Mouse (Mus musculus) right cerebral cortex, postnatal 25 days (tissue): Measurements from ENCODE around the gene Sec14l1.

ENCODE experiments used
- DNase-seq: peaks from one replicate; pipeline ENCODE4 v3.0.0; 2022

Sec14l1 gene

DNA sequence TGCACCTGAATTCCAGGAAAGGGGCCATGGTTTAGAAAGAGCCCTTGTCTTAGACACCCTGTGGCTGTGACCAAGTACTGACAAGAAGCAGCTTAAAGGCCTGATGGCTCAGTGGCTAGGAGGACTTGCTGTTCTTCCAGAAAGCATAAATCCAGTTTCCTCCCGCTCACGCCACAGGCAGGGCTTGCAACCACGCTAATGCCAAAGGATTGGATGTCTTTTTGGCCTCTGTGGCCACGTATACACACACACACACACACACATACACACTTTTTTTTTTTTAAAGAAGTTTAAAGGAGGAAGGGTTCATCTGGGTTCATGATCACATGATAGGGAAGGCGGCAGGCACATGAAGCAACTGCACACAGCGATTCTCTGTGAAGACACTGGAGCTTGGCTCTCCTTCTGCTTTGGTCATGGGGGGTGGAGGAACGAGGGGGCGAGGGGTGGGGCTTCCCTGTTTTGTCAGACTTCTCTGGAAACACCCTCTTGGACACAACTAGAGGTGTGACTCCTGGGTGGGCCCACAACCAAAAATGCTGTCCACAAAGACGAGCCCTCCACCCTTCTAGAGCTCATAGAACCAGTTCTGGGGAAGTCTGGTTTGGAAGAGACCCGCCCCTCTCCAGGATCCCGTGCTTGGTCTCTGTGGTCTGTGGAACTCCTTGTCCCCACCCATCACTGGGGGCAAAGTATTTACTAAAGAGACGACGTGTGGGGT lies 26.5 kb upstream of the Sec14l1 start:
- no peak for DNase-seq

DNA sequence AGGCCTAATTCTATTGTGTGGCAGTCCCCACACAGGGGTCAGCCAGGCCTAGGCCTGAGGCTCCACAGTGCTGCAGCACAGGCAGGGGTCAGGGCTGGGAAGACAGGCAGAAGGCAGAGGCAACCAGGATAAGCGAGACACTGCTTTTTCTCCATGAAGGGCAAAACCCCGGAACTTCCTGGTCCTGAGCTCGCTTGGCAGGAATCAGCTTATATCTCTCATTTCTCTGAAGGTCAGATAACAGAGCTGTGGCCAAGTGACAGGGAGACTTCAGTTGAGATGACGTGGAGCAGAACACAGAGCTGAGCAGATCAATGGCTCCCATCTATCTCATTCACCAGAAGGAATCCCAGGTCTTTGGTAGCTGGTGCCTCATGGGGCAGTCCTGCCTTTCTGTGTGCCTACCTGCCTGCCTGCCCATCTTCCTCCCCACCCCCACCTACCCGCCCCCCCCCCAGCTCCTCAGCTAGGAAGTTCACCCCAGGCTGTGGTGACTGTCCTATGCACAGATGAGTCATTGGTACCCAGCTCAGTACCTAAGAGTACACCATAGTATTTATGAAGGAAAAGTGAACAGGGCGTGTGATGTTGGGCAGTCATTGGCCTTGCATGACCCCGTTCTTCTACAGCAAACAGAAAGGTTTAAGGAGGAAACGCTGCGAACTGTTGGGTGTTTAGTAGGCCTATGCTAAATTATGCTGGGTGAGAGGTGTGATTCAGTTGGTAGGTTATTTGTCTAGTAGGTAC lies 25.1 kb upstream of the Sec14l1 start:
- no peak for DNase-seq

DNA sequence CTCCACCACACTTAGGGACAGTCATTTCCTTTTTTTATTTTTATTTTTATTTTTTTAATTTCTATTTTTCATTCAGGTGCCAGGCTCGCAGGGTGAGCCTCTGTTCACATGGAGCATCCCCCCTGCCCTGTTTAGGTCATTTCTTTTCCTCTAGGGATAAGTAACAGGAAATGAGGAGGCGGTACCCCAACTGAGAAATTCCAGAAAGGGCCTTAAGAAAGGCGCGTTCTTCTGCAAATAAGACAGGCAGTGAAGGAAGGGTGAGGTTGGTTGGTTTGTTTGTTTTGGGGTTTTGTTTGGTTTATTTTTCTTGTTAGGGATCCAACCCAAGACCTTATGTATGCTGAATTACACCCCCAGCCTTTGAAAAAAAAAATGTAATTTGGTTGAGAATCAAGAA lies 23.6 kb upstream of the Sec14l1 start:
- DNase-seq, result no peak

DNA sequence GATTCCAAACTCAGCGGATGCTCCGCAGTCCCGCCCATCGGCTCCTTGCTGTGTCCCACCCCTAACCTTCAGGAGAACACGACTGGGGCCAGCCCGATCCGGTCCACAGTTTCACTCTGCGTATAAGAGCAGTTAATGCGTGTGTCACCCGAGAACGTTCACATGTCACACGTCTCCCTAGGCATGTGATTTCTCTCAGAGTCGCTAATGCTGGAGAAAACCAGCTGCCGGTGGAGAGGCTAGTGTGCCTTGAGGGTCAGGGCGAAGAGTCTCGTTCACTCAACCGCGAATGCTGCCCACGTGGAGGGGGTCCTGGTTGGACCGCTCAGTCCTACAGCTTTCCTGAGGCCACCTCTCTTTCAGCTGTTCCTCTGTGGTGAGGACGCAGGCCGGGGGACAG lies 23.1 kb upstream of the Sec14l1 start:
- DNase-seq, result no peak

DNA sequence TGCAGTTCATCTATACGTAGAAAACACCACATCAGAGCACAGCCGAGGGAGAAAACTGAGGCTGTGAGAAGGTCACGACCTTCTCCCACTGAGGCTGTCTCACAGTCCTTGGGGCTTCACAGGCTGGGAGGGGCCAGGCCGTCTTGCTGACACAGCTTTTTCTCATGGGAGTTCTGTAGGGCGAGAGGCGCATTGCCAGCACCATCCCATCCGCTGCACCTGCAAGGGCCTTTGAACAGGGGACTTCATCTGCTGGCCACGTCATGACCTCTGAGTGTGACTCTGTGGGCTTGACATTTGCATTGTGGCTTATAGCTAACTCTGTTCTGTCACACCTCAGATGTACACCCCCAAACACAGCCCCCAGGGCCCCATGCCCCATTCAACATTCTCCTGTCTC lies 22.3 kb upstream of the Sec14l1 start:
- DNase-seq, result no peak

DNA sequence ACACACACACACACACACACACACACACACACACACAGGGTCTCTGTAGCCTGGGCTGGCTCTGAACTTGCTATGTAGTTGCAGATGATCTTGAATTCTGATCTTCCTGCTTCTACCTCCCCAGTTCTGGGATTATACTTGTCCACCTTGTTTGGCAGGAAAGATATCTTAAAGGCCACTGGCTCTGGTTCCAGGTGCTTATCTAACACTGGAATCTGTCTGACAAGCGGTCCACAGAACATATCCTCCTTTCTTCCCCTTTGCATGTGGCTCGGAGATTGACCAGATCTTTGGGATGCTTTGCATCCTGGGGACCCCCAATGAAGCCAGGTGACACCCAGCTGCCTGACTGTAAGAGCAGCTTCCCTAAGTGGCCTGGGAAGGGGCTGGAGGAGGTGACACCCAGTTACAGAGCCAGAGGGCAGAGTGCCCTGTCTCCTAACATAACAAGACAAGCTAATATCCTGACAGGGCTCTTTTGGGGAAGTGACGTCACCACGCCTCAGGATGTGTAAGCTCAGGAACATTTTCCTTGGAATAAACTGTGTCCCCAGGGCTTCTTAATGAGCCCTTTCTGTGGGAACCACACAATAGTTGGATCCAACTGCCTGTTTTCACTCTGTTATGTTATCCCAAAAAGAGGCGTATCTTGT lies 20.9 kb upstream of the Sec14l1 start:
- no peak for DNase-seq

DNA sequence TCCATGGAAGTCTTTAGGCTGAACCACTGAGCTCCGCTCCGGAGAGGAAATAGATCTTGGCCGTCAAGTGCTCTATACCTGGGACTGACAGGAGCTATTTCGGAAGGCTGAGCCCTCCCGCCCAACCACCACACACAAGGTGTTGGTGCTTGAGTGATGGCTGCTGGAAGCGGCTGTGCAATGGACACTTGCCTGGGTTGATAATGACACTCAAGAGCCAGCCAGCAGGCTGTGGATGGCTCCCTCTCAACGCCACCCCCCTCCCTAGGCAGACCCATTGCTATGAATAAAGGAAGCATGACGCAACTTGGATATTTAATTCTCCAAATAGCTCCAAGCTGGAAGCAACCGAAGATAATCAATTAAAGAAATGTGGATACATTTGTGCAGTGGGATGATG lies 20.3 kb upstream of the Sec14l1 start:
- DNase-seq, result no peak

DNA sequence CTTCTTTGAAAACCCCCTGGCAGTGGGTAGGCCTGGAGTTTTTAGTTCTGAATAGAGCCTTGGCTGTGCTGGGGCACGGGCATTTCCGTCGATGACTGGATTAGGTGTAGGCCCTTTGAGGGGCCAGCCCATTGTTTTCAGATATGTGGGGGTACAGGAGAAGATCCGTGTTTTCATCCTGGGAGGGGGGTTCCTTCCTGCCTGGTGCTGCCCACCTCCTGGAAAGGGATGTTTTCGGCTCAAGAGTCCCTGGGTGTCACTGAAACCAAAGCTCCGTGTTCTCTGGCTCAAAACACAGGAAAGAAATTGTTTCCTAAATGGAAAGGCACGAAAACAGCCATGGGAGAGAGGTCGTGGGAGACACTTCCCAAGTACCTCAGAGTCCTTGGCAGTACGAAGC lies 17.9 kb upstream of the Sec14l1 start:
- DNase-seq, result no peak

DNA sequence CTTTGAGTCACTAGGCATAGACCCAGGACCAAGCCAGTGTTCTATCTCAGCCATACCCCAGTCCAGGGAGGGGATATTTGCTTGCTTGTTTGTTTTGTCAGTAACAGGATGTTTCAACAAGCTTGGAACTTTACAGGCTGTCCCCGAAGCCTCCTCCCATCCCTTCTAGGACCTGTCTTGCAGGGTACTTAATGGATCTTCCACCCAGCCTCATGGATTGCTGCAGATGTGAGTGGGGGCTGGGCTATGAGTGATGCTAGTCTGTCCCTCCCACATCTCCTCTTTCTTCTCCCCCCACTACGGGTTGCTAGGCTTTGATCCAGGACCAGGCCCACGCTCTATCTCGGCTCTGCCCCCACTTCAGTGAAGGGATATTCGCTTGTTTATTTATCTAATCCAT lies 16.8 kb upstream of the Sec14l1 start:
- no peak for DNase-seq

DNA sequence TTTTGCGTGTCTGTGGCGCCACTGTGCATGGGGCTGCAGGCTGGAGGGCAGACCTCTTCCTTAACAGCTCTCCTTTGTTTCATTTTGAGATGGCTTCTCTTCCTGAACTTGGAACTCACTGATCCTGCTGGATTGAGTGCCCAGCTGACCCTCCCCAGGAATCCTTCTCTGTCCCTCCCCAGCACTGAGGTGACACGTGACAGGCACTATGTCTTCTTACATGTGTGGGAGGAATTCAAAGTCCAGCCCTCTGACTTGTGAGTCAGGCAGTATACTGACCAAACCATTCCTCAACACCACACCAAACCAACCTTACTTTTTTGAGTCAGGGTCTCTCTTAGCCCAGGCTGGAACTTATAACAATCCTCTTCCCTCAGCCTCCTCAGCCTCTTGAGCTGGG lies 16.2 kb upstream of the Sec14l1 start:
- DNase-seq, result no peak

DNA sequence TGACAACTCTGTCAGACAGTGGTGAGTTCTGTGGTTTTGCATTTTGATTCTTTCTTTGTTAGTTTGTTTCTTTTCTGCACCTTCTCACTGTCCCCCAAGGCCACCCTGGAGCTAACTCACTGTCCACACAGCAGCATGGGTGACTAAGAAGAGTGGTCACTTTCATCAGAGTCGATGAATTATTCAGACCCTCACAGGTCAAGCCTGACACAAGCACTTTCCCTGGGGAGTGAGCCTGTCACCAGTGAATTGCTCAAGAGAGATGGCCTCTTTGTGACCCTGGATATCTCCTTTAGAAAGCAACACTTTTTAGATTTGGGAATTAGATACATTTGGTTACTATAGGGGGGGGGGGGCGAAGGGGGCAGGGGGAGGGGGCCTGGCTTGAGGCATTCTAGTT lies 15.6 kb upstream of the Sec14l1 start:
- DNase-seq, result no peak

DNA sequence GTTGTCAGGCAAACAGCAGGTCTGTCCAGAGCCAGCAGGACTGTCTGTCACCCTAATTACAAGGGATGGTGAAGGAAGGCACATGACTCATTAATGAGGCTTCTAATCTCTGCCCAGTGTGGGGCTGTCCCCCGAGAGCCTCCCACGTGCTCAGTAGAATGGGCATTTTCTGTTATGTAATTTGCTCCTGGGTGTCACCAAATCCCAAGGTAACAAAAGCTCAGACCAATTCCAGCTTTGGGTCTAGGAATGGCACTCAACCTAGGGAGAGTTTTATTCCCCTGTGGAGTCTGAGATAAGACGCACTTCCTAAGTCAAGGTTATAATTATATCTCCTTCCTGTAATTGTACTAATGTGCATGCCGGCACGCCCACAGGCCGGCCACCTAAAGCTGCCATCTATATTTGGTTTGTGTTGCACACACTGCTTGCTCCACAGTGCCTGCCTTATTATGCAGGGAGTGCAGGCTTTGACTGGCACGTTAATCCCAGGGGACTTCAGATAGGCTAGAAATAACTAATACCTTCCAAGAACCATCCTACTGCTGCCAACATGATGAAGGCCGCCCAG lies 13.5 kb upstream of the Sec14l1 start:
- no peak for DNase-seq

DNA sequence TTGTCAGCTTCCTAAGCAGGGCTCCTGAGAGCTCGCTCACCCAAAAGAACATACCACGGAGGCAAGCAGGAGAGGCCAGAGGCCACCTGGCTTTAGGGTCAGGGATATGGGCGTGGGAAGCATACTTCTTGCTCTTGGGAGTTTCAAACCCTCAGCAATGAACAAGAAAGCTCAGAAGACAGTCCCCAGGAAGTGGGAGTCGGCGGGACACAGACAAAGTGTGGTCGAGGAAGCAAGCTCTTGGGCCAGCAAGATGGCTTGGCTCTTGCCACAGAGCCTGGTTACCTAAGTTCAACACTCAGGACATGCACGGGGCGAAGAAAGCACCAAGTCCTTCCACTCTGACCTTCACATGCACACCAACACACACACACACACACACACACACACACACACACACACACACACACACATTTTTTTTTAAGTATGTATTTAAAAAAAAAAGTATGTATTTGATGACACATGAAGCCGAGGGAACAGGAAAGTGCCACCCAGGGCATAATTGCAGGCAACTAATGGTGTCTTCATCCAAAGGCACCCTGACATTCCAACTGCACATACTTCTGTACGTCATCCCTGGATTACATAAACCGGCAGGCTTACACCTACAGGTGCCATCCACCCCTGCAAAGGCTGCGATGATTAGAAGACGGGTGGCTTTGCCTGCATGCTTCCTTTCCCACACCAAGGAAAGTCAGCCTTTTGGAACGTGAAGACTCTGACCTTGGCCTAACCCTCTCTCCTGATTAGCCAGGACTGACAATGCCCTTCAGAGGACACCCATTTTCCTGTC lies 12.8 kb upstream of the Sec14l1 start:
- no peak for DNase-seq

DNA sequence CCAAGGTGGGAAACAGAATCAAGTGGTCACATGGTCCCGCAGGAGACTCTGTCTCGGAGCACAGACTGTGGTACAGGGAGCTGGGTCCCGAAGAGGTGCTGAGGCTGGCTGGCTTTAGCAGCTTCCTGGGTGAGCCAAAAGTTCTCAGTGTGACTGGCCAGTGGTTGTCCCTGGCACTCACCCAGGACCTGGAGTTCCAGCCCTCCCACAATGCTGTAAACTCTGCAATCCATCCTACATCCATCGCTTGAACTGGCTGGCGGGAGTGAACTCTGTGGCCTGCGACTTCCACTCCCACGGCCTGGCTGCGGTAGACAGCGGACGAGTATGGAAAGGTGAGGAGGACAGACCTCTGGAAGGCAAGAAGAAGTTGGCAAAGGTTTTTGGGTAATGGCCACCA lies 11.4 kb upstream of the Sec14l1 start:
- no peak for DNase-seq

DNA sequence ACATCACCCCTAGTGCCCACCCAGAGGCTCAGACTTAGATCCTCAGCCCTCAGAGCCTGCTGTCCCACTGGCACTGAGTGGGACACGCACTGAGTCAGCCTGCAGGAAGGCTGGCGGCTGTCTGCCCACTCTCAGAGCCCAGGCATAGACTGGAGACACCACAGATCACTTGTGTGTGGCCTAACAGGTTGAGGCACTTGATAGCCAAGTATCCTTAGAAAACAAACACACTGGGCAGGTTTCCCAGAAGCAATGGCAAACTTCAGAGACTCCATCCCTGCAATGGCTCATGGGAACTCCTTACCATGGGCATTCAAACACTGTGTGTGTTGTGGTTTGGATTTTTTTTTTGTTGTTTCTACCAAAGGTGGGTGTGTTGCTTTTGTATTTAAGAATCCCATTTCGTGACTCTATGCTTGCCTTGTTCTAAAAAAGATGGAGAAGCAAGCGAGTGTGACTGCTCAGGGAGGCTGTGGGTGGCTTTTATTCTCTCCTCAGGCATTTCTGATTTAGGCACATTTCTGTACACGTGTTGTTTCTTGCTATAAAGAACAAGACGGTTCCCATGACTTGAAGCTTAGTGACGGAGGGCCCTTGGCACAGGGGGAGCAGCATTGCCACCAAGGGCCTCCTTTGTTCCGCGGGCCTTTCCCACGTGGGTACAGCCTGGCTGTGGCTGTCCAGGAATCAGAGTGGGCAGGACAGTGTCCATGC lies 10.8 kb upstream of the Sec14l1 start:
- DNase-seq, result no peak

DNA sequence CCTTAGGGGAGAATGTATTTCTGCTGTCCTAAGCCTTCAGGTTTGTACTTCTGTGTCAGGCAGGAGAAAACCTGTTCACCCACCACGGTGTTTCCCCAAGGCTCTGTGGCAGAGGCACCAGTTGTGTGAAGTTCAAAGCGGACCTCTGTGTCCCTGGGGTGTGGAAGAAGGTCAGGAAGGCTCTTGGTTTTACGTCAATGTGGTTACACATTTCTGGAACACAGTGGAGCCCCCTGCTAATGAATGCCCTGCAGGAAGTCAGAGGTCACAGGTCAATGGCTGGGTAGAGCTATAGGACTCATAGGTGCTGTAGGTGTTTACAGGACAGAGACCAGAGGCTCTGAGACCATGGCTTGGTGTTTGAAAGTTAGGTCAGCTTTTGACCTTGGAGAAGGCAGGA lies 9.7 kb upstream of the Sec14l1 start:
- no peak for DNase-seq

DNA sequence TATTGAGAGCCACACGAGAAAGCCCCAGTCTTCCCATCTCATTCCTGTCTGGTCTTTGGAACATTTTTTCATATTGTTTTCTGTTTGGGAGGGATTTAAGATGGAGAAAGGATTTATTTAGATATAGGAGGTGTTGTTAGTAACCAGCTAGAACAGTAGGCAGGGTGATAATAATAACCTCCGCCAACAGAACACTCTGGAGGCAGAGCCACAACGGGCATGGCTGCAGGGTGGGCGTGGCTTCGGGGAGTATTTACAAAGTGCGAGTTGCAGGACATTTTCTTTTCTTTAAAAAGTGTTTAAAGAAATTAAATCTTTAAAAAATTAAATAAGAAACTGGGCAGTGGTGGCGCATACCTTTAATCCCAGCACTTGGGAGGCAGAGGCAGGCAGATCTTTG lies 9.1 kb upstream of the Sec14l1 start:
- DNase-seq, result no peak

DNA sequence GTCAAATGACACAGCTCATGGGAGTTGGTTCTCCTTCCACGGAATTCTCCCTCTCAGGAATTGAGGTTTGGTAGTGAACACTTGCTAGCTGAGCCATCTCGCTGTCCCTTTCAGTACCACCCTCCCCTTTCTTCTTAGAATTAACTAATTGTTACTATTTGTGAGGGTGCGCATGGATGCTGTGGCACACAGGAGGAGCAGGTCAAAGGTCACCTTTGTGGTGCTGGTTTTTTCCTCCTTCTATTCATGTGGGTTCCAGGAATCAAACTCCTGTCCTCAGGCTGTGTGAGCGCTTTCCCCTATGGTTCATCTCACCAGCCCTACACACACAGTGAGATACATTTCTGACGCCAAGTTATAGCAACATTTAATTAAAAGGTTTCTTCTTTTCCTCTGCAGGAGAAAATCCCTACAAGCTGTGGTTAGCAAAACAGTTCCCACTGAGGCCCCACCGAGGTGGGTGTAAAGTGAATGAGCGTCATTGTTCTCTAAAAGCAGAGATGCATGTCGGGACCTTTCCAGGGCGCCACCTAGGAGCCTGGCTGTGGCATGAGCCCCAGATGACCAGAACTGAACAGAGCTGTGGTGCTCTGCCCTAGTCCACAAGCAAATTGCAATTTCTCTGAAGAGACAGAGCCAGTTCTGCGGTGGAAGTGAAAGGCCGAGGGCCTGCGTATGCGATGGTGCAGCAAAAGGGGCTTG lies 8.2 kb upstream of the Sec14l1 start:
- DNase-seq, result no peak

DNA sequence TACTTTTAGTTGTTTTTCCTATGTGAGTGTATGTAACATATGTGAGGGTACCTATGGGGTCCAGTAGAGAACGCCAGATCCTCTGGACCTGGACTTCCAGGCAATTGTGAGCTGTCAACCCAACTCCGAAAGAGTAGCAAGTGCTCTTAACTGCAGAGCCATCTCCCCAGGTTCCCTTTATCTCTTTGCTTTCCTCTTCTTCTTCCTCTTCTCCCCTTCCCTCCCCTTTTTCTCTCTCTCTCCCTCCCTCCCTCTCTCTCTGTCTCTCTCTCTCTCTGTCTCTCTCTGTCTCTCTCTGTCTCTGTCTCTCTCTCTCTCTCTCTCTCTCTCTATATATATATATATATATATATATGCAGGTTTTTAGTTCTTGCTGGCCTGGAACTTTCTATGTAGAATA lies 7.1 kb upstream of the Sec14l1 start:
- DNase-seq, result no peak

DNA sequence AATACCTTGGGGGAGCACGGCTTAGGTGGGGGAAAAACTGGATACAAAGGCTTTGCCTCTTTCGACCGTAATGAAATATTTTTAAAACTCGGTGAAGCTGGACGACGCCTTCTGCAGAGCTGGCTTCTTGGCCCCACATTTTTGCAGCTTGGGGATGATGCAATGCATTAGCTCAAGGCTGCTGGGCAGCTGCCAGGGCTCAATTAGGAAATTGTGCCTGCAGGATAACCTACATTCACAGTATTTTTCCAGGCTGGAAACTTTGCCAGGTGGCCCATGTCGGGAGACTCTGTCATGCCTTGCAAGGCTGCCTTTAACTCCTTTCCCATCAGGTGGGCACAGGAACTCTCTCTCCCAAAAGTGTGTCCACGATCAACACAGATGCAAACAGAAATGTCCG lies 6.4 kb upstream of the Sec14l1 start:
- no peak for DNase-seq

DNA sequence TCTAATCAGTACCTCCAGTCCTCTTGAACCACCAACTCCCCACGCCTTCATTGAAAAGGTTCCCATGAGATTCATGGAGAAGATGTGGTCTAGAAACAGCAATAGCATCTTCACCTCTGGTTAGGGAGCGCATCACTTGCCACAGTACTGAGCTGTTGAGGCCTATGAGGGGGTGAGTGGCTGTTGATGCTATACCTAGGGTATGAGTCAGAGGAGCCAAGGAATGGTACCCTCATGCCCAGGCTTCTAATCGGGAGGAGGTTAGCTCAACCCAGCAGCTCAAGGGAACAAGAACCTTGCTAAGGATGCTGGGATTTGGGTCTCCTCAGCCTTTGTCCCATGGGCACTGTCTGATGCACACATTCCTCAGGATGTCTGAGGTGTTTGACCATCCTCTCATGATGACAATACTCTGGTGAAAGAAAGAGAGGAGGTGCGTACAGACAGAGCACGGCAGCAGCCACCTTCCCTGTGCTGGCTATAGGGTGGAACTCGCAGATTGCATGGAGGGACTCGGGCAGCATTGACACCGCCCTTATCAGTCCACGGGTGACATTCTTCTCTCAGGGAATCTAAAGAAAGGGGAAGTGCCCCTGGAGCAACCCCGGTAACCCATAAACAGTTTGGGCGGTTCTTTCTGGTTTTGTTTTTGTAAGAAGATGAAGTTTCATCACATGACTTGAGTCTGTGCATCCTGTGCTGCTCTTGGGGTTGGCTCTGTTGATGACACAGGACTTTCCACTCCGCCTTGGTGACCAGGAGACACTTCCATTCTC lies 5.6 kb upstream of the Sec14l1 start:
- no peak for DNase-seq
